Mouse (Mus musculus) hindlimb bud, embryonic 11.5 days (tissue): ENCODE results near the gene Nkx2-9.

Source experiments
- DNase-seq: peaks from one replicate; pipeline ENCODE4 v3.0.0-alpha.2; 2012; ENCODE audit warnings: low read depth, low spot score; ENCODE audit errors: extremely low spot score

Nkx2-9 gene

DNA sequence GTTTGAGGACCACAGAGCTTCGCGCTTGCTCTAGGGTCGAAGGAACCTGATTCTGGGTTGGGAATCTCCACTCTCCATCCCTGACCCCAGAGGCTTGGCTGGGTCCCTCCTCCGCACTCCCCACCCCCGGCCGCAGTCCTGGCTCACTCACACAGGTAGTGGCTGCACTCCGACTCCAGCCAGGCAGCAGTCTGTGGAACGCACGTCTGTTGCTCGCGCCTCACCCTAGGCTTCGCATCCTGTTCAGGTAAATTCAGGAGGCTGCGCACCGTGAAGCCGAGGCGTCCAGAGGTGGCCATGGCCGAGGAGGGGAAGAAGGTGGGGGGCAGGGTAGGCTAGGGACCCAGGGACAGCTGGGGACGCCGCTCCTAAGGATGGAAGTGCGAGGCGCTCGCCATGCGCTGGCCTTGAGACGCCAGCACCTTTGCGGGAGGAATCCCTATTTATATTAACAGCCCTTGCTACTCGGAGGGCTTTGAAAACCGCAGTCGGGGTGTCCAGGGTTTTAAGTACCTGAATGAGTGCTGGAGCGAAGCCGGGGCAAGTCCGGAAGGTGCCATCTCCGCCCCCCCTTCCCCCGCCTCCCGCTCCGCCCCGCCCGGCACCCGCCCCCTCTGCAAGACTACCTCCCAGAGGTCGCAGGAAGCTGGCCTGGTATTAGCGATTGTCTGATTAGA, at the start of gene Nkx2-9:
Nkx2-9 (minus strand) TSS at position 524 of the 677 bp plus-strand sequence.
- no peak for DNase-seq

DNA sequence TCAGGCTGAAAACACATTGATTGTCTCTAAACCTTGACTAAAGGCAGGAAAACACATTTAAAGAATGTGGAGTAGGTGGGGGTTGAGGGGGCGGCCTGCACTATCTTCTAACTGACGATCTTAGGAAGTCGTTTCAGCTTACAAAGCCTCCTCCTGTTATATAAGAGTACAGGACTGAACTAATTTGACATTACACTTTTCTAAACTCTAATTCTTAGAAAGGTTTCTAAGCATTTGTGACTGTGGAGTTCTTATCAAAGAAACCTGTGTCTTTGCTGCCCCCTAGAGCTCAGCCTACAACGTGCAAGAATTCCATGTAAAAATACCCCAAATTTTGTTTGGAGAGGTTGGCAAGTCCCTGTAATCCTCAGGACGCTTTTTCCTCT, 24.1 kb upstream of the Nkx2-9 start:
- DNase-seq, result peak; percentile 78

DNA sequence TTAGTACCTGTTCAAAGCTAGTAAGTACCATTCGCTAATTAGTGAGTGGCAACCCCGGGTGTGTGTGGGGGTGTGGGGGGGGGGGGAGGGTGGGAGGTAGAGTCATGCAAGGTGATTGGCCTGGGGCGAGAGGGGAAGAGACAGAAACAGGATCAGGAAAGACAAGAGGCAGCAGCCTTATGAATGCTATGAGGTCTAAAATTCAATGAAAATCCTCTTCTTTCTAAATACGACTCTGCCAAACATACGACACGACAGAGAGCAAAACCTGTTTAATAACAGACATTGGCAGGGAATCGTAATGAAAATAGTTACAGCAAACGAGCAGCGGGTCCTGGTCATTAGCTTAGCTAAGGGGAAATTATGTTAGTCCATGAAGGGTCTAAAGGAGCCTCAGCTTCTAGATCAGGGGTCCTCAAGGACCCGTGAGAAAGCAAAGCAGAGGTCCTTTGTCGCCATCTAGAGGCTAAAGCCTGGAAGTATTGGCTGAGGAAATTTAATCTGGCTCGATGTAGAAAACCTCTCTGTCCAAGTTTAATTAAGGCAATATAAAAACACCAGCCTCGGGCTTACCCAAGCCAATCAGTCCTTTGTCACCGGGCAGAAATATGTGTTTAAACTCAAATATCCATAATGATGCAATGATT, 23.6 kb upstream of the Nkx2-9 start:
- peak; percentile 92 for DNase-seq

DNA sequence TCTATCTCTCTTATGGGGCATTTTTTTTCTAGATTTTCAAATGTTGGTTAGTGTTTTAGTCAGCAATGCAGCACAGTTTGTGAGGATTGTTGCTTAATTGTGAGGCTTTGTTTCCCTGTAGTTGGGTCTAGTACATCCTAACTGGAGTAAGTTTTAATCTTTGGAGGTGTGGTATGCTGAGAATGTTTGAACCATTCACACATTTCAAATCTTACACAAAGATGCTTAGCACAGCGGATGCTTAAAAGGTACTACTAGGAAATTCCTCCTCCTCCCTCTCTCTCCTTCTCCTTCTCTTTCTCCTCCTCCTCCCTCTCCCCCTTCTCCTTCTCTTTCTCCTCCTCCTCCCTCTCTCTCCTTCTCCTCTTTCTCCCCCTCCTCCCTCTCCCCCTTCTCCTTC, 3.0 kb upstream of the Nkx2-9 start:
- no peak for DNase-seq

DNA sequence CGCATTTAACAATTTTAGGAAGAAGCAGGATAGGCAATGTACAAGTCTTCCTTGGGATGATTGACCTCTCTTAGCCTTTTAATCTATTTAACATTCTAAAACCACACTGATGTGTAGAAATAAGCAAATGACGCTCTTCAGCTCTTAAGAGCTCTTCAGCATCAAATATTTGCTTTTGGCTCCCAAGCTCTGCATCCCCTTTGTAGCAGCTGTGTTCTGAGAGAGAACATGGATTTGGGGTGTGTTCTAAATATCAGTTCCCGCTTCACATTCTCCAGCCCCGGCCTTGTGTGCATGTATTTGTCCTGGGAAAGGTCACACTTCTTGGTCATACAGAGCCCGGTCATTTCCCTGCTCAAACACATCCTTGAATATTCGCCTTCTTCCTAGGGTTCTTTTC, 2.3 kb upstream of the Nkx2-9 start:
- DNase-seq, result no peak

DNA sequence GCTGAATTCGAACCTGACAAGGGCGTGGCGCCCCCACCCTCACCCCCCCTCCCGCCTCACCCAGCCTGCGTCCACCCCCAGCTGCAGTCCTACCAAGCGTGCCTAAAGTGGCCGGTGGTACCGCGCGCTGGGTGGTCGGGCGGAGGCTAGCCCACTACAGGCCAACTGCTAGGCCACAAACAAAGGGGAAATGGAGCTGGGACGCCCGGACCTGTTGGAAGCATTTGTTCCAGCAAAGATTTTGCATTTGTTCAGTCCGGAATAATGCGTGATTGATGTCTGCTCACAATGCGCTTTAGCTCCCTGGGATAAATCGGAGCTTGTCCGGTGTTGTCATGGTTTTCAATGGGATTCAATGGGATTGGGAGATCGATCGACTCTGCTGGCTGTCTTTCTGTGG, 1.4 kb upstream of the Nkx2-9 start:
- DNase-seq, result no peak

DNA sequence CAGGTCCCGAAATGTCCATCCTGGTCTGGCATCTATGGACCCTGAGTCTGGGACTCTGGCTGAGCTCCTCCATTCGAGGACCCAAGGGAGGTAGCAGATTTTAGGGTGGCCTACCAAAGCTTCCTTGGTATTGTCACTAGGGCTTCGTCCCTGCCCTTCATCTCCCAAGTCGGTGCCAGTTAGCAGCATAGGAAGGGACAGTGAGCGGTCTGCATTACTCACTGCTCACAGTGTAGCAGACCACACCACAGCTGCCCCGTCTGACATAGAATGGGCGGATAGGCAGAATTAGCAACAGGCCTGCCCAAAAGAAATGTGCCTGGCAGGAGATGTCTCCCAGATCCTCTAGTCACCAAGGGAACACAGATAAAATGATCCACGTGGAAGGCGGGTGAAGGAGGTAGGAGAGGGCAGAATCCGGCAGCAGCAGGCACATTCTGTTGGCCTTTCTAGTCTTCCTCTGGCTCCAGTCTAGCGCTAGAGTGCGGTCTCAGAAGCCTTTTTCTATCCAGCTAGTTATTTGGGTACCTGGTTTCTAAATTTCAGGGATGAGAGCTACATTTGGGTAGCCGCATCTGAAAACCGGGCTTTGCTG, 929 bp upstream of the Nkx2-9 start:
- no peak for DNase-seq

DNA sequence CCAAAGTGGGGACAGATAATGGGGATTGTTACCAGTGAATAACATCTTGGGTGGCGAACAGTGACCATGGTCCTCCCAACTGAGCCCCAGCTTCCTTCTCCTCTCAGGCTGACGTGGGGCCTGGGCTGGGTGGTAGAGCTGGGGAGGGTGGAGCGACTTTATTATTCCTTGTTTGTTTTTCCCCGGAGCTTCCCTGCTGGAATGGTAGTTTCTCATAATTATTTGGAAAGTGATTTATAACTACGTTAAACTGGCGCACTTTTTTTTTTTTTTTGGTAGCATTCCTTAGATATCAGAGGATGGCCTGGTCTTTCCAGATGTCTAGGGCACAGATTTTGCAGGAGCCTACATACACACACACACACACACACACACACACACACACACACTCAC, 350 bp upstream of the Nkx2-9 start:
- no peak for DNase-seq

DNA sequence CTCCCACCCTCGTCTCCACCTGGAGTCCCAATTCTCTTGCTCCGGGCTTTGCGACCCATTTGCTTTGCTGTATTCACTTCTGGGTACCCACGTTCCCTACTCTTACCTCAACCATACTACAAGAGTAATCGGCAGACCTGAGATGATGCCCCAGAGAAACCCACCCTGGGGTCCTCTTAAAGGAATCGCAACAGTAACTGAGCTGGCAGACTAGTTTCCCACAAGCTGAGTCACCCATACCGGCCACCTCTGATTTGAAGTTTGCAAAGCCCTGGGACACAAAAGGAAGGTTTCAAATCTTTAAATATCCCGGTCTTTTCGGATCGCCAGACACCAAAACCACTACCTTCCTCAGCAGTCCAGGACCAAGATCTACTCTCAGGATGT, 742 bp downstream of the Nkx2-9 start:
- no peak for DNase-seq

DNA sequence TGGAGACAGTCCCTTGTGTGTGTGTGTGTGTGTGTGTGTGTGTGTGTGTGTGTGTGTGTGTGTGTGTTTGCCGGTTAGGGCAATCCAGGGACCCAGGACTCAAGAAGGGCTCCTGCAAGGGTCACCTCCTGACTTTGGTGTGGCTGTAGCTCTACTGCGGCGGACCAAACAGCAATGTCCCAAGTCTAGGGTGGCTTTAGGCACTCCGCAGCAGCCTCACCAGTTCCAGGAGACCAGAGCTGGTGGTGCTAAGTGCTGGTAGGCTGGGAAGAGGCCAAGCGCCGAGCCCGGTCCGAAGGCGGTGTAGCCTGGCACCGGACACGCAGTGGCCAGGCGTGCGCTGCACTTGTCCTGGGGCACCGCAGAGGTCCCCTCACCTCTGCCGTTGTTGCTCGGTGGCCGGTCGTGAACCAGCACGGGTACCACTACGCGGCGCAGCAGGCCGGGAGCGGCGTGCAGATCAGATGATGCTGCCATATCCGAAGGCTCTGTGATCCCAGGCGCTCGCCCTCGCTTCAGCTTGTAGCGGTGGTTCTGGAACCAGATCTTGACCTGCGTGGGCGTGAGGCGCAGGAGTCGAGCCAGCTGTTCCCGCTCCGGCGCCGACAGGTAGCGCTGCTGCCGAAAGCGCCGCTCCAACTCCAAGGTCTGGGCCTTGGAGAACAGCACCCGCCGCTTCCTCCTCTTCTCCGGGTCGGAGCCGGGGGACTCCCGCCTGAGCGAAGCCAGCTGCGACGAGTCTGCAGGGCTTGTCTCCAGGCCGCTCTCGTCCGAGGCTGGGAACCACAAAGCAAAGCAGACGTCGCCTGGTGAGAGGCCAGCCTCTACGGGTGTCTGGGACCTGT, 1.4 kb downstream of the Nkx2-9 start:
- DNase-seq, result no peak

DNA sequence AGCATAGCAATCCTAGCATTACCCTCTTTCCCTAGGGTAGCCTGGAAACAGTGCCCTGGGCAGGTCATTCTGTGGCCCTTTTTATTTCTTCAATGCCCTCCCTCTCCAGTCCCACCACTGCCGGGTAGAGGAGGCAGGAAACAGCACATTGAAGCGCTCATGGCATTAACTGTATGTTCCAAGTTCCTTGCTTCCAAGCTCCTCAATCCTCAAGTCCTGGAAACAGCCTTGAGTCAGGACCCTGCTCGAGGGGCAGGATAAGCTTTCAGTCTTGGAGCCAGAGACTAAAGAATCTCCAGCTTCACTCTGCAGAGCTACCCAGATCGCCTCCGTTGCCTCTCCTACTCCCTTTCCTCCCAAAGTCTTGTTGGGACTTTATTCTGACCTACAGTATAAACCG, 2.2 kb downstream of the Nkx2-9 start:
- DNase-seq, result no peak

DNA sequence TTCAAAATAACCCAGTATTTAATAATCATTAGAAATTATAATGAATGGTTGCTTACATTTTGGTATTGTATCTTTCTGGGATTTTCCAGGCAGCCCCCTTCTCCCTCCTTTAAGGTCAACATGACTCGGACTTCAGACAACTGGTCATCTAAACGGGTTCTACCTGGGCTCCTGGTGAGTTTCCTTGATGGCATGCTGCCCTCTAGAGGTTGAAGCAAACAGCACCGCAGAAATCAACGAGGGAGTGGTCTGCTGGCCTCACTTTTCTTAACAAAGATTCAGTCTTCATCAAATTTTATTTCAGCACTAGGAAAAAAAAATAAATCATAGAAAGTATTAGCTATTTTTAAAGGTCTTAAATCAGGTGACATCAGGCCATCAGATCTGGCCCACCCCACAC, 21.4 kb downstream of the Nkx2-9 start:
- DNase-seq, result no peak

DNA sequence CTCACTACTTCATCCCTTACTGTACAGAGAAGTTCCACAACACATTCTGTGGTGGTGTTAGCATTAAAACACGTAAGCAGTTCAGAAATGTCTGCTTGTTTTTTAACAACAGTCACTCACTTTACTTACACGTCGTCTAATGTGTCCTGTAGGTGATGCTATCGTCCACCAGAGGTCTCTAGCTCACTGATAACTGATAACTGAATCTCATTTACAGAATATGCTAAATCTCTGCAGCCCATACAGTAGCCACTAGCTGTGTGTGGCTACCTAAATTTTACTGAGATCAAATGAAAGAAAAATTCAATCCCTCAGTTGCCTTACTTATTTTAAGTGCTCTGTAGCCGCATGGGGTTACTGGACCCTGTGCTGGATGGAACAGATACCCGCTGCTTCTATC, 25.3 kb downstream of the Nkx2-9 start:
- no peak for DNase-seq
